Mouse (Mus musculus) MN1 (cell line): ENCODE measurements around the gene Depdc5.
"Not testable (repeated sequence)": the region's sequence is repeated elsewhere in the genome, so short reads cannot be mapped to it uniquely, and the experiment has no call there.

Source experiments
- DNase-seq: peaks from one replicate; pipeline ENCODE4 v3.0.0-alpha.2; 2016; ENCODE audit warnings: low spot score

The Depdc5 gene

GRCm38 (mm10) chr5:33032036-33032773 is 168.7 kb downstream of the Depdc5 start:
- DNase-seq, result no peak

GRCm38 (mm10) chr5:33033121-33033520 is 169.6 kb downstream of the Depdc5 start:
- peak; percentile 85 for DNase-seq

- not testable (repeated sequence) for DNase-seq
Measured at GRCm38 (mm10) chr5:33033633-33034032, 170.1 kb downstream of the Depdc5 start.

- DNase-seq, result no peak
Measured at GRCm38 (mm10) chr5:33034100-33034499, 170.6 kb downstream of the Depdc5 start.

- DNase-seq, result no peak
Measured at GRCm38 (mm10) chr5:33034916-33035315, 171.4 kb downstream of the Depdc5 start.

- DNase-seq, result no peak
Measured at GRCm38 (mm10) chr5:33038656-33039509, 175.4 kb downstream of the Depdc5 start.

GRCm38 (mm10) chr5:33039510-33039911 is 176.0 kb downstream of the Depdc5 start:
- peak; percentile 75 for DNase-seq

GRCm38 (mm10) chr5:33040735-33041134 is 177.2 kb downstream of the Depdc5 start:
- DNase-seq, result not testable (repeated sequence)

GRCm38 (mm10) chr5:33043397-33043796 is 179.9 kb downstream of the Depdc5 start:
- no peak for DNase-seq
